Mouse (Mus musculus): ENCODE measurements around the gene Igsf10.

- no peak for TF ChIP-seq POLR2A (IDR thresholded peaks at IDR 0.05; ENCODE audit: borderline replicate concordance, control insufficient read depth, low read depth, low read length)
- TF ChIP-seq CTCF (IDR thresholded peaks at IDR 0.05; ENCODE audit: control insufficient read depth, insufficient read depth, low read length): no peak
Observed at GRCm38 (mm10) chr3:59361895-59362294, 17.7 kb upstream of the Igsf10 start.

Data from bone marrow, adult 2 months (tissue).